In genomic region chr3:101390472-101390871, GRCm38 (mm10) we compare ENCODE assay signal across 19 mouse cellular contexts. TPM values are rescaled to one million over a fixed set of nuclear protein-coding genes. Genes with fewer than 3 reads are reported as not detected.
DNase-seq lines count a peak whose midpoint lies in the region; ATAC-seq lines count a peak whose summit lies in the region.
"Had no signal": no experiment of that assay in that cellular context is flagged by ENCODE, and none has a peak within 500 bp of the region (broad histone marks: within the 10 kb centered on the region; RNA-seq: fewer than 3 reads in every experiment).

No protein-coding gene starts in this region.

- WGBS in hindbrain, embryonic 13.5 days: 51% methylated on average over 9 of the region's 9 CpGs
- 35% methylated on average over 9 of the region's 9 CpGs for WGBS in hindbrain, embryonic 16.5 days
- WGBS in limb, embryonic 15.5 days: 49% methylated on average over 9 of the region's 9 CpGs

- no peak overlapping the region for H3K4me2 ChIP-seq in hindbrain, embryonic 13.5 days
- H3K4me2 ChIP-seq in hindbrain, embryonic 16.5 days (ENCODE audit: low read length): no peak overlapping the region
- H3K4me2 ChIP-seq in limb, embryonic 15.5 days: no peak overlapping the region

- H3K4me1 ChIP-seq in hindbrain, embryonic 13.5 days (replicated peaks): peaks cover 85% of the 10 kb centered on the region
- H3K4me1 ChIP-seq in hindbrain, embryonic 16.5 days (ENCODE audit: control insufficient read depth, insufficient read depth, low read depth, low read length): peaks cover 55% of the 10 kb centered on the region
- peaks cover 78% of the 10 kb centered on the region for H3K4me1 ChIP-seq in limb, embryonic 15.5 days
- H3K4me1 ChIP-seq: megakaryocyte, embryonic 14.5 days had no signal

- no peak overlapping the region for H3K4me3 ChIP-seq in hindbrain, embryonic 13.5 days
- H3K4me3 ChIP-seq in hindbrain, embryonic 16.5 days (ENCODE audit: low read length): no peak overlapping the region
- no peak overlapping the region for H3K4me3 ChIP-seq in limb, embryonic 15.5 days
- H3K4me3 ChIP-seq: megakaryocyte, embryonic 14.5 days; myocyte had no signal

- no peaks in the 10 kb centered on the region for H3K27me3 ChIP-seq in hindbrain, embryonic 13.5 days
- no peaks in the 10 kb centered on the region for H3K27me3 ChIP-seq in hindbrain, embryonic 16.5 days (replicated peaks; ENCODE audit: control insufficient read depth, insufficient read depth, low read length)
- no peaks in the 10 kb centered on the region for H3K27me3 ChIP-seq in limb, embryonic 15.5 days

- peak; percentile 45 for DNase-seq in retina, postnatal 1 day
- no peak for DNase-seq in retina, embryonic 14.5 days (ENCODE audit: low spot score)
- peak; percentile 35 for DNase-seq in retina, postnatal 7 days (ENCODE audit: low read depth, low spot score)
- DNase-seq in adrenal gland, postnatal 14 days: no peak
- DNase-seq in natural killer cell, adult 2 months (ENCODE audit: low spot score in 2 of 2): no peak
- DNase-seq: cerebellum, postnatal 14 days; heart, adult 18-20 months; heart, postnatal 4 days; kidney, adult 11 months; kidney, postnatal 14 days; layer of hippocampus, adult 9-11 months; liver, postnatal 0 days; lung, postnatal 14 days; thymus, postnatal 36 days had no signal

- H3K27ac ChIP-seq in hindbrain, embryonic 13.5 days: peak overlapping the region; percentile 35; the same call in 1 of the 2 replicates
- H3K27ac ChIP-seq in hindbrain, embryonic 16.5 days (ENCODE audit: low read depth, low read length): no peak overlapping the region
- peak overlapping the region; percentile 24; the same call in 1 of the 2 replicates for H3K27ac ChIP-seq in limb, embryonic 15.5 days

- H3K36me3 ChIP-seq in hindbrain, embryonic 13.5 days: no peaks in the 10 kb centered on the region
- no peaks in the 10 kb centered on the region for H3K36me3 ChIP-seq in hindbrain, embryonic 16.5 days (ENCODE audit: control insufficient read depth, insufficient read depth, low read length)
- no peaks in the 10 kb centered on the region for H3K36me3 ChIP-seq in limb, embryonic 15.5 days

- ATAC-seq in hindbrain, embryonic 13.5 days (ENCODE audit: low FRiP score): no peak
- ATAC-seq in hindbrain, embryonic 16.5 days: no peak
- no peak for ATAC-seq in limb, embryonic 15.5 days (ENCODE audit: insufficient number of reproducible peaks, low FRiP score, low TSS enrichment, low read depth)
- ATAC-seq: liver, postnatal 0 days had no signal

- no peaks in the 10 kb centered on the region for H3K9me3 ChIP-seq in hindbrain, embryonic 13.5 days
- no peaks in the 10 kb centered on the region for H3K9me3 ChIP-seq in hindbrain, embryonic 16.5 days (ENCODE audit: control insufficient read depth, low read length)
- H3K9me3 ChIP-seq in limb, embryonic 15.5 days: no peaks in the 10 kb centered on the region
- H3K9me3 ChIP-seq: megakaryocyte, embryonic 14.5 days had no signal

- H3K9ac ChIP-seq in hindbrain, embryonic 13.5 days: peak overlapping the region; percentile 11; the same call in 1 of the 2 replicates
- no peak overlapping the region for H3K9ac ChIP-seq in hindbrain, embryonic 16.5 days (ENCODE audit: low read depth, low read length)
- no peak overlapping the region; the same call in 1 of the 2 replicates for H3K9ac ChIP-seq in limb, embryonic 15.5 days
- H3K9ac ChIP-seq: liver, postnatal 0 days had no signal

RNA-seq across cellular contexts. Expression of gene Igsf3, which starts 13.6 kb away (rescaled TPM):
- polyA plus RNA-seq in hindbrain, embryonic 13.5 days (2015; fragmentation: Nextera tagmentation; extraction: Ambion mirVana): 81.4 and 87.9 TPM in 2 replicates
- polyA plus RNA-seq in hindbrain, embryonic 16.5 days (2015; fragmentation: Nextera tagmentation; extraction: Ambion mirVana): 79.0 and 82.0 TPM in 2 replicates
- polyA plus RNA-seq in limb, embryonic 15.5 days (2015; fragmentation: Nextera tagmentation; extraction: Ambion mirVana): 52.6 and 54.8 TPM in 2 replicates
- total RNA-seq in adrenal gland, postnatal 14 days (2021): 5.1 and 6.6 TPM in 2 replicates

Comparison
In these comparisons a context has a peak if more than half of its experiments do, and no peak if none do; other contexts are left out.
1. DNase-seq: peak in retina, postnatal 1 day (single experiment) and retina, postnatal 7 days (single experiment); none in retina, embryonic 14.5 days (single experiment), adrenal gland, postnatal 14 days (single experiment) and natural killer cell, adult 2 months (0 of 2).